Mouse (Mus musculus) kidney, postnatal 0 days (tissue): ENCODE results near the gene Wnt16. TPM values are rescaled to one million over a fixed set of nuclear protein-coding genes. Genes with fewer than 3 reads are reported as not detected.

Experiments used
- ATAC-seq: fragments of 200-750 bp; cut with Nextera tagmentation; replicated peaks from 2 replicates; pipeline ENCODE4 v1.8.0; 2017; ENCODE audit warnings: low read depth, moderate number of reproducible peaks, moderate TSS enrichment, moderate library complexity; ENCODE audit not compliant: low FRiP score
- DNase-seq: peaks from one replicate; pipeline ENCODE4 v3.0.0-alpha.2; 2016; ENCODE audit warnings: low spot score
- H3K27ac ChIP-seq: fragments of 300-500 bp; sonication (generic); 2 replicates; pipeline ENCODE4 v1.5.1; 2014; ENCODE audit warnings: mild to moderate bottlenecking
- H3K27me3 ChIP-seq: fragments of 300-500 bp; sonication (generic); 2 replicates; pipeline ENCODE4 v1.6.1; 2014; ENCODE audit warnings: low read length, mixed read lengths; ENCODE audit not compliant: insufficient read depth
- H3K36me3 ChIP-seq: fragments of 300-500 bp; sonication (generic); 2 replicates; pipeline ENCODE4 v1.6.1; 2014; ENCODE audit warnings: low read length, mixed read lengths; ENCODE audit not compliant: insufficient read depth
- H3K4me1 ChIP-seq: fragments of 300-500 bp; sonication (generic); replicated peaks from 2 replicates; pipeline ENCODE4 v1.6.1; 2014; ENCODE audit warnings: antibody characterized with exemption, low read length, mixed read lengths; ENCODE audit not compliant: insufficient read depth
- H3K4me2 ChIP-seq: fragments of 300-500 bp; sonication (generic); 2 replicates; pipeline ENCODE4 v1.6.1; 2014; ENCODE audit warnings: mild to moderate bottlenecking, low read length, moderate library complexity, mixed read lengths
- H3K4me3 ChIP-seq: fragments of 300-500 bp; sonication (generic); replicated peaks from 2 replicates; pipeline ENCODE4 v1.5.1; 2014; ENCODE audit warnings: low read depth, low read length
- H3K9ac ChIP-seq: fragments of 300-500 bp; sonication (generic); 2 replicates; pipeline ENCODE4 v1.6.1; 2014; ENCODE audit warnings: low read depth, low read length
- H3K9me3 ChIP-seq: fragments of 300-500 bp; sonication (generic); replicated peaks from 2 replicates; pipeline ENCODE4 v1.6.1; 2016; ENCODE audit warnings: low read length, inconsistent platforms, mixed read lengths
- CTCF ChIP-seq: IDR thresholded peaks from 2 replicates; pipeline ENCODE4 v1.5.1; 2016; ENCODE audit warnings: antibody characterized with exemption, low read depth, mild to moderate bottlenecking, moderate library complexity
- WGBS: fragments of 180-500 bp; shearing (Covaris S2); extraction: QIAGEN DNeasy Blood & Tissue Kit; methylation state at CpG from one replicate; pipeline ENCODE4 v1.1.7; 2014; 5-methylcytosine and 5-hydroxymethylcytosine counted together
- polyA plus RNA-seq: library from polyadenylated mRNA; unstranded; fragments of >200 nt; fragmentation: Nextera tagmentation; extraction: Ambion mirVana; gene quantifications from 2 replicates; pipeline ENCODE4 v1.2.1, GENCODE M21; 2015

Gene Wnt16
- polyA plus RNA-seq, 1 experiment from 2014 or later = 1.1 TPM

DNA sequence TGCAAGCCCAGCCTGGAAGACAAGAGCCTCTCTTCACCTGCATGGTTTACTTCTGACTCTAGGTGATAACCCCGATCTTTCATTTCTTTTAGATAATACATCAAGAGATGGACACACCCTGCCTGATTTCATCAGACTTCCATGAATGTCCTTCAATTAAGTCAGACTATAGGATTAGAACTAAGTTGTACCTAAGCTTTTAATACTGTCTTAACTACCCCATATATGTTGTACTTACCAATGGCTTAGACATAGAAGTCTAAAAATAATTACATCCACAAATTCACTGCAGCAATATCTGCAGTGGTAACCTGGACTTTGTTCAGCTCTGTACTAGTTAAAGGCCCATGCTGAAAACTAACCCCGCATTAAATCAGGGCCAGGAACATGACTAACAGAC lies 44.5 kb downstream of the Wnt16 start:
- no peaks in the 10 kb centered on the region for H3K9me3 ChIP-seq
- H3K27me3 ChIP-seq = no peaks in the 10 kb centered on the region
- no peak for TF ChIP-seq CTCF
- no peak overlapping the region for H3K9ac ChIP-seq
- ATAC-seq (no peak), DNase-seq (no peak)
- H3K4me3 ChIP-seq = no peak overlapping the region
- no peak overlapping the region for H3K4me2 ChIP-seq
- peaks cover 4% of the 10 kb centered on the region; the same call in 1 of the 2 replicates for H3K4me1 ChIP-seq
- H3K36me3 ChIP-seq = 0 out of 2 replicates have a peak, but pooled peaks cover 3% of the 10 kb centered on the region
- H3K27ac ChIP-seq = no peak overlapping the region
- 93% methylated on average over 2 of the region's 2 CpGs for WGBS

GRCm38 (mm10) chr6:22339763-22340542 lies 51.9 kb downstream of the Wnt16 start:
- TF ChIP-seq CTCF = no peak
- WGBS = 93% methylated on average over 15 of the region's 15 CpGs
- Histone ChIP-seq H3K27me3 (no peaks in the 10 kb centered on the region), H3K4me3 (no peak overlapping the region), H3K36me3 (0 out of 2 replicates have a peak, but pooled peaks cover 2% of the 10 kb centered on the region), H3K27ac (no peak overlapping the region), H3K4me1 (no peaks in the 10 kb centered on the region; the same call in 1 of the 2 replicates), H3K4me2 (no peak overlapping the region), H3K9ac (no peak overlapping the region), H3K9me3 (no peaks in the 10 kb centered on the region)
- no peak for DNase-seq
- ATAC-seq = no peak

DNA sequence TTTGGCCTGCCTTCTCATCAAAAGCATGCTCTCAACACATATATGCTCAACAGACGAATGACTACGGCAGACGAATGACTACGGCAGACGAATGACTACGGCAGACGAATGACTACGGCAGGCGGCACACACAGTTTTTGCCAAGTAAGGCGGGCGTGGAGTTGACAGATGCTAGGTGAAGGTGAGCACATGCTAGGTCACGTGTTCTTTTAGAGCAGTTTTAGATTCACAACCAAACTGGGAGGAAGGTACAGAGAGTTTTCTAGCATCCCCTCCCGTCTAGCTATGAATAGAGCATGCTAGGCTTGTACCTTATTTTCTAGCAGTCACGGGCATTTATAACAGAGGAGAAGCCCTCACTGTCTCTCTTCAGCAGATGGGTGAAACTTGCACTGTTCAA lies 52.8 kb downstream of the Wnt16 start:
- ATAC-seq = no peak
- Histone ChIP-seq H3K36me3 (no peaks in the 10 kb centered on the region), H3K4me2 (no peak overlapping the region), H3K9ac (no peak overlapping the region), H3K27me3 (no peaks in the 10 kb centered on the region), H3K27ac (no peak overlapping the region), H3K9me3 (no peaks in the 10 kb centered on the region), H3K4me1 (no peaks in the 10 kb centered on the region; the same call in 1 of the 2 replicates), H3K4me3 (no peak overlapping the region)
- no peak for TF ChIP-seq CTCF
- no peak for DNase-seq
- WGBS = 95% methylated on average over 14 of the region's 14 CpGs

DNA sequence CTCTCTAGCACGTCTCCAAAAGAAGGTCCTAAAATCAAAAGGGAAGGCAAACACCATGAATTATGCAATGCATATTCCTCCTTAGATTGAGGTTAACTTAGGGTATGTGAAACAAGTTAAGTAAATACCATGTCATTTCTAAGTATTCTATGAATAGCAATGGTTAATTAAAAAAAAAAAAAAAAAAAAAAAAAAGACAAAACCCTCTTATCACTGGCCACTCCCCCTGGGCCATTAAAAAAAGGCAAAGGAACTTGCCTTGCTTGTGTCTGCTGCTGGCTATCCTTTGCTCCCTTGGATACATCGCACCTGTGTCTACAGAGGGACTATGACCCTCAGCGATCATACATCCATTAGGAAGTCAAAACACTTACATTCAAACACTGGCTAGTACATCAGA lies 55.3 kb downstream of the Wnt16 start:
- Histone ChIP-seq H3K4me2 (no peak overlapping the region), H3K4me1 (peaks cover 7% of the 10 kb centered on the region), H3K9ac (no peak overlapping the region), H3K27me3 (no peaks in the 10 kb centered on the region), H3K4me3 (no peak overlapping the region), H3K9me3 (no peaks in the 10 kb centered on the region), H3K36me3 (no peaks in the 10 kb centered on the region), H3K27ac (no peak overlapping the region)
- 83% methylated on average over 3 of the region's 3 CpGs for WGBS
- TF ChIP-seq CTCF = no peak
- ATAC-seq = no peak
- no peak for DNase-seq

- no peak overlapping the region for H3K9ac ChIP-seq
- peaks cover 7% of the 10 kb centered on the region for H3K4me1 ChIP-seq
- H3K27me3 ChIP-seq = no peaks in the 10 kb centered on the region
- no peak overlapping the region for H3K27ac ChIP-seq
- no peak for DNase-seq
- no peaks in the 10 kb centered on the region for H3K9me3 ChIP-seq
- 94% methylated on average over 6 of the region's 6 CpGs for WGBS
- H3K36me3 ChIP-seq = no peaks in the 10 kb centered on the region
- TF ChIP-seq CTCF = no peak
- no peak overlapping the region for H3K4me2 ChIP-seq
- no peak overlapping the region for H3K4me3 ChIP-seq
- ATAC-seq = no peak
Observed at GRCm38 (mm10) chr6:22343706-22344105, 55.7 kb downstream of the Wnt16 start.

DNA sequence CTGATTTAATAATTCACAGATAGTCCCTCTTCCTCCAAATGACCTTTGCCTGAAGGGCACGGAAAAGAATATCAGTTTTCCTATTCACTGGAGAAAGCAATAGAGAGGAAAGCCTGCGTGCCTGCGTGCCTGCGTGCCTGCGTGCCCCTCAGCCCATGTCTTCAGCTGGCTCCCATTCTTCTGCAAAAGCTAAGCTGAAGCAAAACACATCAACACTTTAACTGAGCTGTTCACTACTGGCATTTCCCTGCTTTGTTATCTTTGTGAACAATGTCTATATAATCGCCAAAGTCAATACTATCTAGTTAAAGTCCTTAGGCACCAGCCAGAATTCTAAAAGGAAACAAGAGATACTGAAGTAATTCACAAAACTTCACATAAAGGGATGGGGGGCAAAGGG lies 56.4 kb downstream of the Wnt16 start:
- DNase-seq (no peak), ATAC-seq (no peak)
- Histone ChIP-seq H3K4me1 (peaks cover 7% of the 10 kb centered on the region), H3K4me3 (no peak overlapping the region), H3K36me3 (no peaks in the 10 kb centered on the region), H3K9ac (no peak overlapping the region), H3K4me2 (no peak overlapping the region), H3K27ac (no peak overlapping the region), H3K27me3 (no peaks in the 10 kb centered on the region), H3K9me3 (no peaks in the 10 kb centered on the region)
- WGBS = 39% methylated on average over 6 of the region's 6 CpGs
- no peak for TF ChIP-seq CTCF
